Mouse (Mus musculus): ENCODE measurements at regions not wholly inside any gene's neighbourhood (a gene's known extent, or its start where the extent isn't known, plus 50 kb on each side); places are given as distances from the start of the nearest gene placed in this dataset.

GRCm38 (mm10) chr8:8367282-8367871, 293.7 kb downstream of the Efnb2 start:
- TF ChIP-seq CTCF (IDR thresholded peaks at IDR 0.05; ENCODE audit: low read depth) (no peak), EP300 (IDR thresholded peaks at IDR 0.05; ENCODE audit: low read depth) (no peak)

Measured in liver, embryonic 14.5 days (tissue).